Mouse (Mus musculus) A20 (cell line): Measurements from ENCODE around the gene Mgat5b.

ENCODE experiments used
- DNase-seq: peaks from one replicate; pipeline ENCODE4 v3.0.0-alpha.2; 2011; ENCODE audit warnings: low read depth, low spot score

Mgat5b gene

DNA sequence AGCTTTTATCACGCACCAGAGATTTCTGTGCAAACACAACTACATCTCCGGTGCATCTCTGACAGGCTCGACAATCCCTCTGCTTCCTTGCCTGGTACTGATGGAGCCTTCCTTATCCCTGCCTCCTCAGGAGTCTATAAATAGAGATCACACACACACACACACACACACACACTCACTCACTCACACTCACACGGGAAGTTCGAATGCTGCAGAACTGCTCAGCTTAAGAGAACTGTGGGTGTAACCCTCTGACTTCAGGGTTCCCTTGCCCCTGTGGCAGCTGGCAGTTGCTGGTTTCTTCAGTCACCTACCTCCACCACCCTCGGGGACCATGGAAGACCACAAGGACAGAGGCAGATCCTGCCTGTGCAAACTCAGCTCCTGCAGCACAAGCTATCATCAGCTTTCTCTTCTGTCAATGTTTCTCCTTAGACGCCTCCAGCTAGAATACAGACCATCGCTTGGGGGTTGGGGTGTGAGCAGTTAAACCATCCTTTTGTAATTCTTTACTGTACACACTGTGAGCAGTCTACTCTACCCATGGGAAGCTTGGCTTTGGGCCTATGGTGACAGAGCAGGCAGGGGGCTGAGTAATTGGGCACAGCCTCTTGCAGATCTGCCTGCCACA lies 111.9 kb downstream of the Mgat5b start:
- DNase-seq, result no peak

DNA sequence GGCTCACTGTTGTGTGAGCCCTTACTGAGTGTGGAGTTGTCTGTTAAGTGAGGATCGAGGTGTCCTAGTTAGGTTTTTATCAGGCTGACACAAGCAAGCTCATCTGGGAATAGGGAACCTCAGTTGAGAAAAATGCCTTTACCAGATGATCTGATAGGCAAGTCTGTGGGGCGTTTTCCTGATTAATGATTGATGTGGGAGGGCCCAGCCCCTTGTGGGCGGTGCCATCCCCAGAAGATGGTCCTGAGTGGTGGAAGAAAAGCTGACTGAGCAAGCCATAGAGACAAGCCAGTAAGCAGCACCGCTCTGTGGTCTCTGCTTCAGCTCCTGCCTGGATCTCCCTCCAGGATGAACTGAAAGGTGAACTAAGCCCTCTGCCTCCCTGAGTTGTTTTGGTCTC lies 112.6 kb downstream of the Mgat5b start:
- DNase-seq, result no peak

DNA sequence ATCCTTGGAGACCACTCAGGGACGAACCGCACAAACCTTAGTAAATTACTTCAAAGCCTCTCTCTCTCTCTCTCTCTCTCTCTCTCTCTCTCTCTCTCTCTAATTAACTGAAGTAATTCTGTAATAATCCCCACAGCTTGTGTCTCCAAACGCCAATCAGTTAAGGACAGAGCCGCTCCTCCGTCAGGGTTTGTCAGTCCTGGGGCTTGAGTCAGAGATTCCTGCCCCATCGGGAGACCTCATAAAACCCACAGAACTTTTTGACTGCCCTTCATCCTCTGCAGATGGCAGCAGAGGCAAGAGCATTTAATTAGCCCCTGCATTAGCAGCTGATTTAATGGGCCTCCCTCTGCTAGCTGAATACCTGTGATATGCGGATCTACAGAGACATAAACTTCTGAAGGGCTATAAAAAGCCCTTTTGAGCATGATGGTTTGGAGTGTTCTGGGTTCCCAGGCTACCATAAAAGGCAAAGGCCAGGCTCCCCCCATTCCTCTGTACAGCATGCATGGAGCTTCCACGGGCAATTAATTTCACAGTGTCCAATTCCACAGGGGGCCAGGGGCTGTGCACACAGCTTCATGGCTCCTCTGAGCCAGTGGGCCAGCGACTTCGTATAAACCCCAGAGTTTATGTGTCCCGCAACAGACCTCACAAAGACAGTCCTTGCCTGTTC lies 117.1 kb downstream of the Mgat5b start:
- no peak for DNase-seq
